9 mouse cellular contexts compared by ENCODE assay signal in genomic region chr7:39588037-39588436, GRCm38 (mm10).
DNase-seq lines count a peak whose midpoint lies in the region; ATAC-seq and TF ChIP-seq lines count a peak whose summit lies in the region.
"Had no signal": no experiment of that assay in that cellular context is flagged by ENCODE, and none has a peak within 500 bp of the region (broad histone marks: within the 10 kb centered on the region; RNA-seq: fewer than 3 reads in every experiment).

No protein-coding gene starts in this region.

- intact Hi-C loops in heart, postnatal 25 days (cut with DNase I) = no loop called here

- TF ChIP-seq CTCF in heart, postnatal 0 days (IDR thresholded peaks at IDR 0.05; ENCODE audit: low read depth) = no peak

- no peak for ATAC-seq in heart, postnatal 0 days (ENCODE audit: insufficient read depth, low read depth)
- no peak for ATAC-seq in embryonic facial prominence, embryonic 13.5 days (ENCODE audit: insufficient number of reproducible peaks, insufficient read depth, low FRiP score, low TSS enrichment, low read depth)
- ATAC-seq in intestine, embryonic 14.5 days (replicated peaks; ENCODE audit: low FRiP score, low TSS enrichment, low read depth) = no peak; the same call in 1 of the 2 replicates
- ATAC-seq in midbrain, embryonic 15.5 days (replicated peaks) = peak; percentile 30
- ATAC-seq in megakaryocyte, adult 5-6 weeks (ENCODE audit: poor library complexity, severe bottlenecking) = no peak

- no peak for TF ChIP-seq EP300 in heart, postnatal 0 days (IDR thresholded peaks at IDR 0.05; ENCODE audit: low read depth)

- no peaks in the 10 kb centered on the region for H3K36me3 ChIP-seq in heart, postnatal 0 days (replicated peaks; ENCODE audit: control insufficient read depth, insufficient read depth, low read length)
- H3K36me3 ChIP-seq in embryonic facial prominence, embryonic 13.5 days = no peaks in the 10 kb centered on the region
- H3K36me3 ChIP-seq in intestine, embryonic 14.5 days (ENCODE audit: control insufficient read depth, insufficient read depth, low read length) = no peaks in the 10 kb centered on the region
- H3K36me3 ChIP-seq in midbrain, embryonic 15.5 days (replicated peaks) = no peaks in the 10 kb centered on the region

- H3K9ac ChIP-seq in heart, postnatal 0 days (replicated peaks; ENCODE audit: low read depth, low read length) = no peak overlapping the region; the same call in 1 of the 2 replicates
- no peak overlapping the region for H3K9ac ChIP-seq in embryonic facial prominence, embryonic 13.5 days
- no peak overlapping the region for H3K9ac ChIP-seq in intestine, embryonic 14.5 days (ENCODE audit: low read length)
- H3K9ac ChIP-seq in midbrain, embryonic 15.5 days = peak overlapping the region; percentile 63; the same call in 1 of the 2 replicates

- 93% methylated on average over 1 of the region's 1 CpGs for WGBS in heart, postnatal 0 days
- WGBS in embryonic facial prominence, embryonic 13.5 days = 87% methylated on average over 1 of the region's 1 CpGs
- 95% methylated on average over 1 of the region's 1 CpGs for WGBS in intestine, embryonic 14.5 days
- 71% methylated on average over 1 of the region's 1 CpGs for WGBS in midbrain, embryonic 15.5 days

- DNase-seq in heart, postnatal 0 days (ENCODE audit: low spot score) = no peak
- DNase-seq in heart, postnatal 25 days (ENCODE audit: low spot score) = no peak
- DNase-seq in intestine, embryonic 14.5 days (ENCODE audit: low spot score) = no peak
- DNase-seq in left cerebral cortex, adult 11 months (ENCODE audit: low spot score) = no peak
- no peak for DNase-seq in layer of hippocampus, adult 9-10 months (ENCODE audit: low spot score)

- H3K4me1 ChIP-seq in heart, postnatal 0 days (ENCODE audit: control insufficient read depth, insufficient read depth) = no peaks in the 10 kb centered on the region
- H3K4me1 ChIP-seq in embryonic facial prominence, embryonic 13.5 days = no peaks in the 10 kb centered on the region
- H3K4me1 ChIP-seq in intestine, embryonic 14.5 days (replicated peaks; ENCODE audit: control insufficient read depth, insufficient read depth, low read length) = no peaks in the 10 kb centered on the region
- H3K4me1 ChIP-seq in midbrain, embryonic 15.5 days = peaks cover 2% of the 10 kb centered on the region; the same call in 1 of the 2 replicates

- no peaks in the 10 kb centered on the region for H3K9me3 ChIP-seq in heart, postnatal 0 days (replicated peaks; ENCODE audit: control insufficient read depth, low read length)
- H3K9me3 ChIP-seq in embryonic facial prominence, embryonic 13.5 days = no peaks in the 10 kb centered on the region
- no peaks in the 10 kb centered on the region for H3K9me3 ChIP-seq in intestine, embryonic 14.5 days (ENCODE audit: control insufficient read depth, low read length)
- H3K9me3 ChIP-seq in midbrain, embryonic 15.5 days = no peaks in the 10 kb centered on the region

- no peaks in the 10 kb centered on the region for H3K27me3 ChIP-seq in heart, postnatal 0 days (ENCODE audit: control insufficient read depth, insufficient read depth, low read length)
- H3K27me3 ChIP-seq in embryonic facial prominence, embryonic 13.5 days = peaks cover 9% of the 10 kb centered on the region
- H3K27me3 ChIP-seq in intestine, embryonic 14.5 days (replicated peaks; ENCODE audit: control insufficient read depth, insufficient read depth, low read length) = peaks cover 3% of the 10 kb centered on the region; the same call in 1 of the 2 replicates
- H3K27me3 ChIP-seq in midbrain, embryonic 15.5 days (replicated peaks) = no peaks in the 10 kb centered on the region

- H3K27ac ChIP-seq in heart, postnatal 0 days (ENCODE audit: low read depth) = no peak overlapping the region
- no peak overlapping the region for H3K27ac ChIP-seq in embryonic facial prominence, embryonic 13.5 days
- H3K27ac ChIP-seq in intestine, embryonic 14.5 days (ENCODE audit: low read depth) = no peak overlapping the region
- H3K27ac ChIP-seq in midbrain, embryonic 15.5 days = peak overlapping the region; percentile 83

- peak overlapping the region; percentile 59 for H3K4me2 ChIP-seq in heart, postnatal 0 days (ENCODE audit: low read depth, low read length)
- peak overlapping the region; percentile 64 for H3K4me2 ChIP-seq in embryonic facial prominence, embryonic 13.5 days
- H3K4me2 ChIP-seq in intestine, embryonic 14.5 days (ENCODE audit: low read length) = peak overlapping the region; percentile 50
- H3K4me2 ChIP-seq in midbrain, embryonic 15.5 days = peak overlapping the region; percentile 57

- H3K4me3 ChIP-seq in heart, postnatal 0 days (ENCODE audit: low read depth, low read length) = peak overlapping the region; percentile 49
- peak overlapping the region; percentile 48 for H3K4me3 ChIP-seq in embryonic facial prominence, embryonic 13.5 days
- H3K4me3 ChIP-seq in intestine, embryonic 14.5 days (ENCODE audit: low read depth, low read length) = peak overlapping the region; percentile 33; the same call in 1 of the 2 replicates
- peak overlapping the region; percentile 48 for H3K4me3 ChIP-seq in midbrain, embryonic 15.5 days
- H3K4me3 ChIP-seq: myocyte had no signal
